Mouse (Mus musculus): ENCODE results near the gene Tcf7l1.

Tcf7l1 gene

DNA sequence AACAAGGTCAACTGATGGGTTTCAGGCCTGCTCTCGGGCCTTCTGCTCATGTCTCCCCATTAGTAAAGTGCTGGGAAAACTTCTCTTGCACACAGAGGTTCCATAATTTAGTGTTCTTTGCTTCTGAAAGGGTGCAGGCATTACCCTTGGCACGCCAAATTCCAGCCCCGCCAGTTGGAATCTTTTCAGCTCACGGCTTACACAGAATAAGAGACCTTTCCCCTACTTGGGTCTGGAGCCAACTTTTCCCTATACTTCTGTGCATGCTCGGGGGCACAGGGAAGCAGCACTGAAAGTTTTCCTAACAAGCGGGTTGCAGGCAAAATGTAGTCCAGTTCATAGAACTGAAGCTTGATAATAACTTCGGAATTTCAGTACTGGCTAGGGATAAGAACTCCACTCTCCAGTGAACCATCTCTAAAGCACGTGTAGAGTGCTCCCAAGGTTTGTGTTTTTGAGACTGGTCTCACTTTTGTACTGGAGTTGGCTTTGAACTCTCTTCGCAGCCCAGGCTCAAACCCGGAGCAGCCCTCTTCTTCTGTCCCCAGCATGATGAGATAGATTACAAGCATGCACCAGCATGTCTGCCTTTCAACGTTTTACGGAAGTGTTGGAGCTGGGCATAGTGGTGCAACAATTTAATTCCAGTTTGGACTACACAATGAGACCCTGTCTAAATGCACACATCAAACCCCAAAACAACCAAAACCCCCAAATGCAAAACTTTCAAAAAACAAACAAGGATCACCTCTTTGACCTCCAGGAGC, 190.1 kb downstream of the Tcf7l1 start:
- intact Hi-C loops (cut with DNase I), result no loop called here

DNA sequence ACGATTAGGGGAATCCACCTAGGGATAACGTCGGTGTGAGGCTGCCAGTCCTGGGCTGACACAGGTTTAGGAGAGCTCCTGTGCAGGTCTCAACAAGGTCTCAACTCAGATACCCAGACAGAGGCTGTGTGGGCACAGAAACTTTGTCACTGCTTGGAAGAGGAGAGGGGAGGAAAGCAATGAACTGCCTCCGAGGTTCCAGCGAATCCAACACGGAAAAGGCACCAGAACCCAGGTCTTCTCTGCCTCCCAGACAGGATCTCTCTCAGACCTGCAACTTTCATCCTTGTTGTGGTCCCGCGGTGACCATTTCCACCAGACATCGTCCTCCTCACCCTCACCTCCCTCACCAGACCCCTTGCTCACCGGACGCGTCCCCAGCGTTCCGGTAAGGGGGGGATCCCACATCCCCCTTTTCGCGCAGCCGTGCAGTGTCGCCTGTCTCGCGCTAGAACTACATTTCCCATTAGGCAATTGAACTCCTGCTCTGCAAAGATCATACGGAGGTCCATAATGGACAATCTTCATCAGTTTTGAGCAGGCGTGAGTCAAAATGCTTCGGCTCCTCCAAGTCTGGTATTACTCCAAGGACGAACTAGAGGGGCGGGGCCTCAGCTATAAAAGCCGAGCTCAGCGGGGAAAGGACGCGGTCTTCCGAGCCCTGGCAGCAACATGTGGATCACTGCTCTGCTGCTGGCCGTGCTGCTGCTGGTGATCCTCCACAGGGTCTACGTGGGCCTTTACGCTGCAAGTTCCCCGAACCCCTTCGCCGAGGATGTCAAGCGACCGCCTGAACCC, 190.9 kb downstream of the Tcf7l1 start, which contains the start of the genes Elmod3 and Retsat:
Elmod3 (minus strand) TSS at position 458 of the 798 bp plus-strand sequence.
Retsat (plus strand) TSS at position 520 of the 798 bp plus-strand sequence.
- intact Hi-C loops (cut with DNase I), result no loop called here

DNA sequence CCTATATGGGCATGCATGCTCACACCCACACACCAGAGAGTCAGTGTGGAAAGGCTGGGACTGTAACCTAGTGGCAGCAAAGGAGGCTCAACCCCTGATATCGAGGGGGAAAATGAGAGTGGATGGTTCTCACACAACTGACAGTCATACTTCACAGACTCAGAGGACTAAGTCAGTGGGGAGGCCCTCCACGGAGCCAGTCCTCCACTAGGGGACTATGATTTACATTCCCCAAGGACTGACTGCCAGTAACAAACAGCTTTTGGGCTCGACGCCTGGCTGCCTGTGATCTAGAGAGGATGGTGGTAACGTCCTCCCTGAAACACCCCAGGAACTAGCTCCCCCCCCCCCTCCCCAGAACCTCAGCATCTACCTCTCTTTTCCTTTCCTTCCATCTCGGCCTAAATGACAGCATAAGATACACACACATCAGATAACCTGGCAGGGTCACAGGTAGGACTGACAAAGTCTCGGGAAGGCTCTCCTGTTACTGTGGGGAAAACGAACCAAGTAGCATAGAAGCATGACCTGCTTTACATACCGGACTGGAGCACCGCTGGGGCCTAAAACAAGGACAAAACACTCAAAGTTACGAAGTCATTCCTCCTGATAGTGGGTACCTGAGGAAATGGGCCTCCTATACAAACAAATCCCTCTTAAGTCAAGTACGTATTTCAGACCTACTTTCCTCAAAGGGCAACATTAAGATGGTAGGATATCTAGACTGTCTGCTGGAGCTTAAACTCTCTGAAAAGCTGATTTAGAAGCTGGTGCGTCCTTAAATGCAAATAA, 191.8 kb downstream of the Tcf7l1 start:
- intact Hi-C loops (cut with DNase I), result no loop called here

- intact Hi-C loops (cut with DNase I), result no loop called here
These were observed 195.1 kb downstream of the Tcf7l1 start for GRCm38 (mm10) chr6:72593914-72594313.

- intact Hi-C loops (cut with DNase I), result no loop called here
These were observed 195.8 kb downstream of the Tcf7l1 start for GRCm38 (mm10) chr6:72593011-72593803.

DNA sequence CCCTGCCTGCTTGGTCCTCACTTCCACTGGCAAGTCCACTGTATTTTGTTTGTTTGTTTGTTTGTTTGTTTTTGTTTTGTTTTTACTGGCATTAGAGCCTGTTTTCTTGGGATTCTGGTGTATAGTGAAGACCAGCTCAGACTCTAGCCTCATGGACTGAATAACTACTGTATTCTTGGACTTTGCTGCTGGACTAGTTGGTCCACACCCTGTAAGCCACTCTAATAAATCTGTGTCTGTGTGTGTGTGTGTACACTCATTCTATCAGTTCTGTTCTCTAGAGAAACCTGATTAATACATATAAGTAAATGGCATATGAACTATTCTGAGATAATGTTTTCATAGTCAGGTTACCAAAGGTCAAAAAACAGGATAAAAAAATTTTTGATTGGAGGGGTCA, 198.9 kb downstream of the Tcf7l1 start:
- intact Hi-C loops (cut with DNase I), result no loop called here

DNA sequence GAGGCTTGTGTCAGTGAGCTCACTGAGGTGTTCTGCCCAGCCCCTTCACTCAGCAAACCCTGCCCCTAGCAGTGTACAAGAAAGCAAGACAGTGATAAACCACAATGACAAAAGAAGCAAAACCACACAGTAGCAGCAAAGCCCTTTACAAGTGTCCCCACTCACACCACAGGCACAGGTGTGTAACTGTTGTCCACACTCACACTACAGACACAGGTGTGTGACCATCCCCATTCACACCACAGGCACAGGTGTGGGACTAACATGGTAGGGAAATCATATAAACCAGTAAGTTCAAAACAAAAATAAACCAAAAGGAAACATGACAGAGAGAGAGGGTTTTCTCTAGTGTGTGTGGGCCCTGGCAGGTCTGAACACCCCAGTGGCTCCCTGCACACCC, 200.7 kb downstream of the Tcf7l1 start:
- intact Hi-C loops (cut with DNase I), result no loop called here

GRCm38 (mm10) chr6:72586701-72587100, 202.4 kb downstream of the Tcf7l1 start:
- intact Hi-C loops (cut with DNase I), result no loop called here

DNA sequence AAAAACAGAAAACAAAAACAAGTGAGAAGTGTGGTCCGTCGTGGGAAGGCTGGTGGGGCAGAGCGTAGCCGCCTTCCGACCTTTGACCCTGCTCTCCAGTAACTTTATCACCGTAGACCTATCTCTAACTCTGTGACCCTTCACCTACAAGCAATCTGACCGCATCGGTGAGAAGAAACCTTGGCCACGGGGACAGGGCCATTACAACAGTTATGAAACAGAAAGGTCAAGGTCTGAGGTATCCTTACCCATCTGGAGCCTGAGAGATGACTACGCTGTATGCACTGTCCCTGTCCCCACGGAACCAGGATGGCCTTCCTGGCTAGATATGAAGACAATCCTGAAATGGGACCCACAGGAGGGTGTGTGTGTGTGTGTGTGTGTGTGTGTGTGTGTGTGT, 204.9 kb downstream of the Tcf7l1 start:
- intact Hi-C loops (cut with DNase I), result no loop called here

GRCm38 (mm10) chr6:72583211-72583839, 205.7 kb downstream of the Tcf7l1 start:
- intact Hi-C loops (cut with DNase I), result no loop called here

GRCm38 (mm10) chr6:72581625-72582382, 207.2 kb downstream of the Tcf7l1 start:
- intact Hi-C loops (cut with DNase I), result no loop called here

Measured in adrenal gland (tissue).